In genomic region chr2:154552424-154552907, GRCm38 (mm10) we compare ENCODE assay signal across 8 mouse cellular contexts. TPM values are rescaled to one million over a fixed set of nuclear protein-coding genes. Genes with fewer than 3 reads are reported as not detected.
A peak's percentile ranks its signal among the peaks of the same experiment; 100 is the strongest.
DNase-seq lines count a peak whose midpoint lies in the region; ATAC-seq lines count a peak whose summit lies in the region.

No protein-coding gene starts in this region.

- H3K4me1 ChIP-seq in embryonic facial prominence, embryonic 15.5 days: peaks cover 49% of the 10 kb centered on the region
- H3K4me1 ChIP-seq in liver, embryonic 13.5 days (replicated peaks): peaks cover 38% of the 10 kb centered on the region
- H3K4me1 ChIP-seq in stomach, embryonic 15.5 days: peaks cover 27% of the 10 kb centered on the region

- WGBS in embryonic facial prominence, embryonic 15.5 days: 28% methylated on average over 27 of the region's 27 CpGs
- WGBS in liver, embryonic 13.5 days (ENCODE audit: insufficient replicate concordance): 24% methylated on average over 27 of the region's 27 CpGs
- 29% methylated on average over 27 of the region's 27 CpGs for WGBS in stomach, embryonic 15.5 days

- ATAC-seq in embryonic facial prominence, embryonic 15.5 days (ENCODE audit: insufficient number of reproducible peaks, low FRiP score, low TSS enrichment, low read depth): peak; percentile 59
- ATAC-seq in liver, embryonic 13.5 days (ENCODE audit: low read depth): peak; percentile 14; the same call in 1 of the 2 replicates
- peak; percentile 32 for ATAC-seq in stomach, embryonic 15.5 days (ENCODE audit: insufficient read depth, low FRiP score, low read depth)

- H3K9me3 ChIP-seq in embryonic facial prominence, embryonic 15.5 days (replicated peaks): no peaks in the 10 kb centered on the region
- no peaks in the 10 kb centered on the region for H3K9me3 ChIP-seq in liver, embryonic 13.5 days (replicated peaks)
- no peaks in the 10 kb centered on the region for H3K9me3 ChIP-seq in stomach, embryonic 15.5 days

- H3K27me3 ChIP-seq in embryonic facial prominence, embryonic 15.5 days: peaks cover 7% of the 10 kb centered on the region
- H3K27me3 ChIP-seq in liver, embryonic 13.5 days: peaks cover 41% of the 10 kb centered on the region
- H3K27me3 ChIP-seq in stomach, embryonic 15.5 days (replicated peaks): peaks cover 26% of the 10 kb centered on the region

- H3K36me3 ChIP-seq in embryonic facial prominence, embryonic 15.5 days: no peaks in the 10 kb centered on the region
- H3K36me3 ChIP-seq in liver, embryonic 13.5 days: no peaks in the 10 kb centered on the region
- no peaks in the 10 kb centered on the region for H3K36me3 ChIP-seq in stomach, embryonic 15.5 days

- H3K9ac ChIP-seq in embryonic facial prominence, embryonic 15.5 days: no peak overlapping the region
- peak overlapping the region; percentile 23; the same call in 1 of the 2 replicates for H3K9ac ChIP-seq in liver, embryonic 13.5 days
- no peak overlapping the region for H3K9ac ChIP-seq in stomach, embryonic 15.5 days

- DNase-seq in urinary bladder, adult 18-20 months (ENCODE audit: low spot score in 2 of 2): peak; percentile 56 to 64
- no peak for DNase-seq in urinary bladder, postnatal 10 days (ENCODE audit: low spot score)
- DNase-seq in heart, adult 9 months (ENCODE audit: low spot score in 2 of 2): peak; percentile 35 to 51
- DNase-seq in kidney, adult 8-10 months: peak; percentile 38 to 64
- peak; percentile 41 for DNase-seq in liver, embryonic 13.5 days
- DNase-seq in natural killer cell, adult 2 months (ENCODE audit: low spot score in 2 of 2): peak; percentile 54 to 64

- H3K4me3 ChIP-seq in embryonic facial prominence, embryonic 15.5 days (replicated peaks): peak overlapping the region; percentile 22
- H3K4me3 ChIP-seq in liver, embryonic 13.5 days (replicated peaks): peak overlapping the region; percentile 32
- peak overlapping the region; percentile 8 for H3K4me3 ChIP-seq in stomach, embryonic 15.5 days (replicated peaks)

- peak overlapping the region; percentile 45 for H3K4me2 ChIP-seq in embryonic facial prominence, embryonic 15.5 days (replicated peaks)
- peak overlapping the region; percentile 61 for H3K4me2 ChIP-seq in liver, embryonic 13.5 days
- H3K4me2 ChIP-seq in stomach, embryonic 15.5 days: peak overlapping the region; percentile 36

- peak overlapping the region; percentile 18; the same call in 1 of the 2 replicates for H3K27ac ChIP-seq in embryonic facial prominence, embryonic 15.5 days (replicated peaks)
- no peak overlapping the region for H3K27ac ChIP-seq in liver, embryonic 13.5 days
- H3K27ac ChIP-seq in stomach, embryonic 15.5 days: no peak overlapping the region

RNA-seq across cellular contexts. Expression of gene Actl10, which starts 0.9 kb away (rescaled TPM):
- polyA plus RNA-seq in embryonic facial prominence, embryonic 15.5 days (2015; fragmentation: Nextera tagmentation; extraction: Ambion mirVana): 0.17 and 0.25 TPM in 2 replicates
- polyA plus RNA-seq in liver, embryonic 13.5 days (2015; fragmentation: Nextera tagmentation; extraction: Ambion mirVana): not detected in 2 replicates
- polyA plus RNA-seq in stomach, embryonic 15.5 days (2015; fragmentation: Nextera tagmentation; extraction: Ambion mirVana): 0.12 and 0.37 TPM in 2 replicates

RNA-seq across cellular contexts. Expression of gene 1700003F12Rik, which starts 5.6 kb away (rescaled TPM):
- 0.83 and 1.3 TPM in 2 replicates for polyA plus RNA-seq in embryonic facial prominence, embryonic 15.5 days (2015; fragmentation: Nextera tagmentation; extraction: Ambion mirVana)
- 1.3 and 1.5 TPM in 2 replicates for polyA plus RNA-seq in liver, embryonic 13.5 days (2015; fragmentation: Nextera tagmentation; extraction: Ambion mirVana)
- polyA plus RNA-seq in stomach, embryonic 15.5 days (2015; fragmentation: Nextera tagmentation; extraction: Ambion mirVana): 0.59 and 1.5 TPM in 2 replicates

RNA-seq across cellular contexts. Expression of gene Necab3, which starts 6.2 kb away (rescaled TPM):
- 3.4 and 4.3 TPM in 2 replicates for polyA plus RNA-seq in embryonic facial prominence, embryonic 15.5 days (2015; fragmentation: Nextera tagmentation; extraction: Ambion mirVana)
- polyA plus RNA-seq in liver, embryonic 13.5 days (2015; fragmentation: Nextera tagmentation; extraction: Ambion mirVana): 0.81 and 0.88 TPM in 2 replicates
- 2.4 and 2.5 TPM in 2 replicates for polyA plus RNA-seq in stomach, embryonic 15.5 days (2015; fragmentation: Nextera tagmentation; extraction: Ambion mirVana)

RNA-seq across cellular contexts. Expression of gene E2f1, which starts 17.2 kb away (rescaled TPM):
- 24.6 and 25.5 TPM in 2 replicates for polyA plus RNA-seq in embryonic facial prominence, embryonic 15.5 days (2015; fragmentation: Nextera tagmentation; extraction: Ambion mirVana)
- 16.6 and 17.7 TPM in 2 replicates for polyA plus RNA-seq in liver, embryonic 13.5 days (2015; fragmentation: Nextera tagmentation; extraction: Ambion mirVana)
- polyA plus RNA-seq in stomach, embryonic 15.5 days (2015; fragmentation: Nextera tagmentation; extraction: Ambion mirVana): 20.2 and 21.1 TPM in 2 replicates

RNA-seq across cellular contexts. Expression of gene Pxmp4, which starts 51.0 kb away (rescaled TPM):
- polyA plus RNA-seq in embryonic facial prominence, embryonic 15.5 days (2015; fragmentation: Nextera tagmentation; extraction: Ambion mirVana): 30.5 and 33.1 TPM in 2 replicates
- 26.8 and 28.9 TPM in 2 replicates for polyA plus RNA-seq in liver, embryonic 13.5 days (2015; fragmentation: Nextera tagmentation; extraction: Ambion mirVana)
- 26.8 and 30.2 TPM in 2 replicates for polyA plus RNA-seq in stomach, embryonic 15.5 days (2015; fragmentation: Nextera tagmentation; extraction: Ambion mirVana)
